Mouse (Mus musculus): ENCODE results near the gene Kcnb1.

The Kcnb1 gene

GRCm38 (mm10) chr2:167061381-167062034, 128.4 kb downstream of the Kcnb1 start:
- DNase-seq (ENCODE audit: extremely low read depth, low read depth): no peak

DNA sequence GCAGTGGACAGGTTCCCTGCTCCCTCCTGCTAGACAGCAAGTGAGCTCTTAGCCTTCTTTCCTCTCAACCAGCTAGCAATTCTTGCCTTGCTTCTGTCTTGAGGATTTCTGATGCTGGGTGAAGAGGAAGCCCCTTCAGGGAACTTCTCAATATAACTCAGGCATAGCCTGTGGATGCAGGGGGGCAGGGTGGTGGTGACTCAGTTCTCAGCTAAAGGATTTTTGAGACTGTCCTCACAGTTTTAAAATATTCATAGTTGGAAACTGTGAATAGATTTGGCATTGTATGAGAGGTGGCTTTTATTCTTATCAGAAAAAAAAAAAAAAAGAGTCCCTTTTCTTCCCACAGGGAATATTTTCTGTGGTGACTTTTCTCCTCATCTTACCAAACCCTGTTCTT, 129.2 kb downstream of the Kcnb1 start:
- no peak for DNase-seq (ENCODE audit: extremely low read depth, low read depth)

GRCm38 (mm10) chr2:167060360-167060759, 129.6 kb downstream of the Kcnb1 start:
- no peak for DNase-seq (ENCODE audit: extremely low read depth, low read depth)

- DNase-seq (ENCODE audit: extremely low read depth, low read depth): no peak
These were observed 130.0 kb downstream of the Kcnb1 start for GRCm38 (mm10) chr2:167059960-167060359.

- DNase-seq (ENCODE audit: extremely low read depth, low read depth): no peak
These were observed 130.4 kb downstream of the Kcnb1 start for GRCm38 (mm10) chr2:167059536-167059935.

- no peak for DNase-seq (ENCODE audit: extremely low read depth, low read depth)
These were observed 131.1 kb downstream of the Kcnb1 start for GRCm38 (mm10) chr2:167058814-167059387.

DNA sequence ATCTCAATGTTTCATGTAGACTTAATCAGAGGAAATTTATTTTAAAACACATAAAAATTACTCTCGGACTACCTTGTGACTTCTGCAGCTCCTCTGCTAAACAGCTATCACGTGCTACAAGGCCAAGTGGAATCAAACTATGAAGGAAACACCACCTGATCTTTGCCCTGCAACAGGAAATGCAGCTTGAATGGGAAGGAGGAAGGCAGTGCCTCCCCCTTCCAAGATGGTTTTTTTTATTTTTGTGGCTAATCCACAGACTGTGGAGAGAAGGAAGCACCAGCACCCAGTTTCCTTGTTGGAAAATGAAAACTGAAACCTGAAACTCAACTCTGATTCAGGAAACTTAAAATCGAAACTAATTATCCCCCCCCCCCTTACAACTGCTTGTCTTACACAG, 131.8 kb downstream of the Kcnb1 start:
- no peak for DNase-seq (ENCODE audit: extremely low read depth, low read depth)

DNA sequence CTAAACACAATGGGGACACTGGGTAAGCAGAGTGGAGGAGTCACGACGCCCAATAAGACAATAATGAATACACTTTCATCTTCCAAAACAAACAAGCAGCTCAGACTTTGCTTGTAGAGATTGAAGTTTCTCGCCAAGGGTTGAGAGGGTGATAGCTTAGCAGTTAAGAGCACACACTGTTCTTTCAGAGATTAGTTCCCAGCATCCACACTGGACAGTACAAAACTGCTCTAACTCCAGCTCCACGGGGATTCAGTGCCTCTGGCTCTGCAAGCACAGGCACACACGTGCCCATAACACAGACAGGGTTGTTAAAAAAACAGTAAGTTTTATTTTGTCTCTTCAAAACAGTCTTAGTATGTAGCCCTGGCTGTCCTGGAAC, 133.0 kb downstream of the Kcnb1 start:
- DNase-seq (ENCODE audit: extremely low read depth, low read depth): no peak

DNA sequence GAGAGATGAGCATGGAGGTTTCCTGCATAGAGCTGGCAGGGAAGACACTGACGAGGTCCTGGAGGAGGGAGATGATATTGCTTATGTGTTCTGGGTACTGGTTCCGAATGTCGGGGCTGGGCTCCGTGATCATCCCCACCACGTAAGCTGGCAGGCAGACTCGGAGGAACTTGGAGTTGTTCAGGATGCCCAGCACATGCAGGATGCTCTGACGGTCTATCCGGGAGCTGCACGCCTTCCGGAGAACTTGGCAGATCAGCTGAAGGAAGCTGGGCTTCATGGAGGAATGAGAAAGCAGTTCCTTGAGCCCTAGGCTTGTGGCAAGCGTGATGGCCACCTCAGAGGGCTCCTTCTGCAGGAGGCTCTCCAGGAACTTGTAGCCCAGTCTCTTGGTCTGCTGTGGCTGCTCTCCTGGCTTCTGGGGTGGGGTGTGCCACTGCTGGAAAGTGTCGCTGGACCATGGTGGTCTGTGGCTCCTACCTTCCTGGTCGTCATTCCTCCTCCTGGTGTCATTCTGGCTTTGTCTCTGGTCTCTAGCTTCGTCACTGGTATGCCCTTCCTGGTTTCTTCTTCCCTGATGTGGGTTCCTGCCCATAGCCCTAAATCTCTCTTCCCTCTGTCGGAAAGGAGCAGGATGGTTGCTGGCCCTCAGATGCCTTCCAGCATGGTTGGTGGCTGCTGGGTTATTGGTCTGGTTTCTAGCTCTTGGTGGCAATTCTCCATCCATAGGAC, 133.6 kb downstream of the Kcnb1 start:
- DNase-seq (ENCODE audit: extremely low read depth, low read depth): no peak

DNA sequence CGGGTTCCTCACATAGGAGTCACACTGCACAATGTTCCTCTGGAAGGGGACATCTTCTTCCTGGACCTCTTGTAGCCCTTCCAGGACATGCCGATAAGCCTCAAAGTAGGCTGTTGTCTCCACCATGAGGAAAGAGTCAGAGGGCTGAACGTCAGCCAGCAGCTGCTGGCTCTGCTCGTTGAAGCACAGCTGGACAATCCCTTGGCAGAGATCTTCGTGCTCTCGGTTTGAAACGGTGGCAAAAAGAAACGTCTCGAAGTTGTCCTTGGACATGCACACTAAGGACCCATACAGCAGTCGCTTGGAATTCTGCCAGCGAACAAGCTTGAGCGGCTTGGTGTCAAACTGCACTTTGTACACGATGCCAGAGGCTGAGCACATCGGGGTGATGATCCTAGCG, 134.6 kb downstream of the Kcnb1 start:
- no peak for DNase-seq (ENCODE audit: extremely low read depth, low read depth)

GRCm38 (mm10) chr2:167053127-167053844, 136.7 kb downstream of the Kcnb1 start:
- no peak for DNase-seq (ENCODE audit: extremely low read depth, low read depth)

GRCm38 (mm10) chr2:167048698-167049358, 141.1 kb downstream of the Kcnb1 start:
- no peak for DNase-seq (ENCODE audit: extremely low read depth, low read depth)

- DNase-seq (ENCODE audit: extremely low read depth, low read depth): no peak
These were observed 141.7 kb downstream of the Kcnb1 start for GRCm38 (mm10) chr2:167048223-167048622.
